Mouse (Mus musculus): ENCODE measurements around the gene Clec9a.

Clec9a gene

GRCm38 (mm10) chr6:129408562-129408961, at the start of gene Clec9a:
Gene Clec9a (plus strand): TSS chr6:129408862.
- DNase-seq = no peak

GRCm38 (mm10) chr6:129359515-129359914, 49.1 kb upstream of the Clec9a start:
- DNase-seq = no peak

DNA sequence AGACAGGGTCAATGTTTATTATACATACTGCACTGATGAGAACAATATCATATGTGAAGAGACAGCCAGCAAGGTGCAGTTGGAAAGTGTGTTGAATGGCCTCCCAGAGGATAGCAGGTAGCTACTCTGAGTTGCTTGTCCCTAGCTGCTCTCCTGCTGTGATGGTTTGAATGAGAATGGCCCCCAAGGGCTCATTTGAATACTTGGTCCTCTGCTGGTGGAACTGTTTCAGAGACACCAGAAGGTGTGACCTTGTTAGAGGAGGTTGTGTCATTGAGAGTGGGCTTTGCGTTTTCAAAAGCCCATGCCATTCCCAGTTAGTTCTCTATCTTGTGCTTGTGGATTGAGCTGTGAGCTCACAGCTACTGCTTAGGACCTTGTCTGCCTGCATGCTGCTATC, 44.7 kb upstream of the Clec9a start:
- no peak for DNase-seq

- DNase-seq = peak in 1 of 2 experiments; percentile 36
Observed at GRCm38 (mm10) chr6:129365959-129366359, 42.7 kb upstream of the Clec9a start.

DNA sequence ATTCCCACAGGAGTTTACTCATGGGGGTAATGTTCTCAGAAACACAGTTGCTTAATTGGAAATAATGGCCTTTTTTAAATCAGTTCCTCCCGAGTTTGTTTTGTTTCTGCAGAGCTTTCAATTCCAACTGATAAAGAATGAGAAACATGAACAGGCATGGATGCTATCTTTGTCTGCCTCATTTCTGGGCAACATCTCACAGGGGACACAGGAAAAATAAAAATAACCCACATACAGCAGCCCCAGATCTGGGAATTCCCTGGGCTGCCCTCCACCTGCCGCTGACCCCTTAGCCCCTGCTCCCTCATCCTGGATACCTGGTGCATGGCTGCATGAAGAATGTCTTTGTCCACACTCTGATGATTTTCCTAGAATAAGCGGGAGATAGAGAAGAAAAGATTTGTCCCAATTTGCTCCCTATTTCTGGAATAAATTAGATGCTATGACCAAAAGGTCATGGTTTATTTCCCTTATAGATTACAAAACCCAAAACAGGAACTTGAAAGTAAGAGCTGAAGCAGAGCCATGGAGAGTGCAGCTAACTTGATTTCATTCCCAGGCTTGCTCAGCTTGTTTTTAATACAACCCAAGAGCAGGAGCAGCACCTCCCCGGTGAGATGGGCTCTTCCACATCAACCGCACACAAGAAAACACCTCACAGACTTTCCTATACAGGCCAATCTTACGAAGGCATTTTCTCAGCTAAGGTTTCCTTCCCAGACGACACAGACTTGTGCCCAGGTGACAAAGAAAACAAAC, 39.1 kb upstream of the Clec9a start:
- no peak for DNase-seq

- no peak for DNase-seq
Observed at GRCm38 (mm10) chr6:129374937-129375471, 33.7 kb upstream of the Clec9a start.

DNA sequence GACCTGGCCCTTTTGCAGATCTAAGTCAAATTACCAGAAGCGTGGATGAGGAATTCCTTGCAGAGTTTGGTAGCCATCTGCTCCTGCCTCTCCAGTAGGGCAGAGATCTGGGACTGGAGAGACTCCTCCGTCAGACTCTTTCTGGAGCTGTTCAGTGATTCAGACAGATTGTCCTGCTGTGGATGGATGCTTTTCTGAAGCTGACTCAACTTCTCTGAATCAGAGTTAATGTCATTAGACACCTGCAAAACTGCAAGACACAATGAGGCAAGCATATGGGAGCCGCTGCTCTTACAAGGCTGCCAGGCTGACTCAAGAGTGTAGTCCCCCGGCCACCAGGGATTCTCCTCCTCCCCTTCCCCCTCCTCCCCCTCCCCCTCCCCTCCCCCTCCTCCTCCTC, 28.2 kb upstream of the Clec9a start:
- no peak for DNase-seq

DNA sequence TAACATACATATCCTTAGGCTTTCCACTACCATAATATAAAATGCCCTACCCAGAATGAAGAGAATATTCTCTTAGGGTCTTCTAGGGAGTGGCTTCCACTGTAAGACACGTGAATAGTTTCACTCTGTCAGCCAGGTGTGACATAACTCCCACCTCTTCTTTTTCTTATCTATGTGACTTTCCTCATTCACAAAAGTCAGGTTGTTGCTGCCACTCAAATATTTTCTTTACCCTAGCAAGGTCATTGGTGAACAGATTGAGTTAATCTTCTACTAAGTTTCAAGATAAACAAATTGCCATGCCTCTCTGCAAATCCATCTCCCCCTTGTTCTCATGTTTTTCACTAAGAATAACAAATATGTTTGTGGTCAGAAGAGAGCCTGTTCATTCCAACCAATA, 26.9 kb upstream of the Clec9a start:
- DNase-seq = no peak

DNA sequence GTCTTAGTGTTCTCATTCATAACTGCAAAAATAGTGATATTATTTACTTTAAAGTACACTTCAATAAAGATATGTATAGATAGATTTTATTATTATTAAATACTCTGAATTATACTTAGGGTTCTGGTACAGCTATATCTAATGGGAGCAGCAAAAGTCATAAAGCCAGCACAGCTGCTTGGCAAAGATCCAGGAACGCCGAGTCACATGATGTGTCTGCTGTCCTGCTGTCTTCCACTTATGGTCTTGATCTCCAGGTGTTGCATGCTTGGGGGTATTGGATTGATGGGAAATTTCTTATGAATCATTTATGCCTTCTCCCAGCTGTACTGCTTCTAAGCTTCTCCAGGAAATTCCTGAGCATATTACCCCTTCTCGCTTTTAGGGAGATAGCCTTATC, 25.2 kb upstream of the Clec9a start:
- no peak for DNase-seq

DNA sequence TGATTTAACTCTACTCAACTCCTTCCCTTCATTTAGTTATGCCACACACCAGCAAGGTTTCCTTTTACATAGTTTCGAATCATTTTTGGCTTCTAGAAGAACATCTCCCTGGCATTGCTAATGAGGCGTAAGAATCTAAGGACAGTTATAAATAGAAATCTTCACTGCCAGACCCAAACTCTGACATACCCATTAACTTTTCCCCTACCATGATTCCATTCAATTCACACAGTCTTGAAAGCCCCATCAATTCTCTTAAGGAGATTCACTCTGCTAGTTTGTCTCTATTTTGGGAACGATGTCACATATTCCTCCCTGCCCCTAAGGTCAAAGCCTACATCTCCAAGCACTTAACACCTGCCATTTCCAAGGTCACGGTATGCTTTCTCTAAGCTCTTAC, 23.7 kb upstream of the Clec9a start:
- no peak for DNase-seq

GRCm38 (mm10) chr6:129385774-129386173, 22.9 kb upstream of the Clec9a start, which contains the start of gene Clec12b:
Gene Clec12b (minus strand): TSS chr6:129385874.
- DNase-seq = no peak

DNA sequence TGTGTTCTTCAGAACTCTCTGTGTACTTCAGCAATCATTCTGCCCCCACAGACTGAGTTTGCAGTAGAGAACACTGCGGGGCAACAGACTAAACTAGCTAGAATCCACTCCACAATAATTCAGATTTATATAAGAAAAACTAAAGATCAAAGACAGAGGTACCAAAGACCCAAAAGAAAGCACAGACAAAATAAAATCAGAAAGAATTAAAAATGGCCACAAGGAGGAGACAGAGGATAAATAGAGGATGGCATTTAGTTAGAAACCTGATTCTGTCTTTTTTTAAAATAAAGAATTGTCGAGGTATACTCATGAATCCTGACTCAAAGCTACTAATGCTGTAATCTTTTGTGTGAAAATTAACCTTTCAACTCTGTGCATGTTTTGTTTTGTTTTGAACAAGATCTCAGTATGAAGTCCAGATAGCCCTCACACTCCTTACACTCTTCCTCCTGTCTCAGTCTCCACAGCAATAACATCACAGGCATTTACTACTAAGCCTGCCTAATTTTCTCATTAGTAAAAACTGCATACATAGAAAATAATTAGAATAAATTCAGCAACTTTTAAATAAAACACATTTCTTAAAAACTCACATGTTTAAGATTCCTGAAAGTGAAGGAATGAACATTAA, 15.5 kb upstream of the Clec9a start:
- no peak for DNase-seq

DNA sequence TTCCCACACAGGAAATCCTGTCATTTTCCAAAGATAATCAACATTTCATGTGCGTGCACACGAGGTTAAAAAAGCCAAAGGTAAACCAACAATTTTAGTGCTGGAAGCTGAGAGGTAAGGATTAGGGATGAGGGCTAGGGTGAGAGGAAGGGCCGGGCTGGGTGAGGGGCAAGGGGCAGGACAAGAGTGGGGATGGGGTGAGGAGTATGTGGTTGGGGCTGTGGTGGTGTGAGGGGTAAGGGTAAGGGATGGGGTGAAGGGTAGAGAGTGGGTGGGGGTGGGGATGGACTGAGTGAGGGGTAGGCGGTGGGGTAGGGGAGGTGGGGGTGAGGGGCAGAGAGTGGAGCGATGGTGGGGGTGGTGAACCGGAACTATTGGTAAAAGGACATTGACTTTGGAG, 14.9 kb upstream of the Clec9a start:
- DNase-seq = no peak

DNA sequence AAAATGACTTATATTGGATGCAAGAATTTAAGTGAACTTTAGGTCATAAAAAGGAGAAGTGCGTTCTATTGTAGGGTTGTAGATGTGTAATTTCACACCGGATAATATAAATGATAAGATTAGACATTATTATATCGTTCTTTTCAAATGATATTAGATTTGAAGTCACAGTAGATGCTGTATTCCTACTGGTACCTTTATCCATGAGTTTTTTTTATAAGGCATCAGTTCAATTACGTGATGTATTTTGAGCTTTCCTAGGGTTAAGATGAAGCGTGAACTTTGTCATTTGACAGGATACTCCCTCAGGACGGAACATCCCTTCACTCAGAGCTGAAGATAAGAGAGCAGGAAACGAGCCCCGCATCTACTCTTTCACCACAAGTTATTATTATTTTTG, 11.7 kb upstream of the Clec9a start, which contains the start of gene Clec1b:
Gene Clec1b (plus strand): TSS at position 301 of the 400 bp plus-strand sequence.
- no peak for DNase-seq

- peak; percentile 39 to 57 for DNase-seq
Observed at GRCm38 (mm10) chr6:129399945-129400344, 8.7 kb upstream of the Clec9a start.

DNA sequence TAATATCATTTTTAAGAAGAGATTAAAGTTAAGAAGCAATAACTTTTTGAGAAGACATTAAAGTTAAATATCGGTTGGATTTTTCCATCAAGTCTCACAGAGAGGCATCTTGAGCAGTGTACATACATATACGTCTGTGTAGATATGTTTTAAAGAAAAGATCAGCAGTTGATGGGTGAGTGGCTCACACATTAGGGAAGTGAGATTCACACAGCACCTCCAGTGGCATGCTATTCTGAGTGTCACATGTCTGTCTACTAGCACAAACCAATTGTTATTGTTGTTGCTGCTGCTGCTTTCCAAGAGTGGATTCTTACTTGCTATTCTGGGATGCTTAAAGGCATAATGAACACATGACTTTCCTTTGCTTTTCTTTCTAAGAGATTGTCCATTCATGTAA, 6.3 kb upstream of the Clec9a start:
- no peak for DNase-seq

- no peak for DNase-seq
Observed at GRCm38 (mm10) chr6:129403391-129403790, 5.3 kb upstream of the Clec9a start.

GRCm38 (mm10) chr6:129405999-129406398, 2.7 kb upstream of the Clec9a start:
- DNase-seq = no peak

GRCm38 (mm10) chr6:129407324-129407723, 1.3 kb upstream of the Clec9a start:
- DNase-seq = no peak

- no peak for DNase-seq
Observed at GRCm38 (mm10) chr6:129414177-129414576, 5.5 kb downstream of the Clec9a start.

DNA sequence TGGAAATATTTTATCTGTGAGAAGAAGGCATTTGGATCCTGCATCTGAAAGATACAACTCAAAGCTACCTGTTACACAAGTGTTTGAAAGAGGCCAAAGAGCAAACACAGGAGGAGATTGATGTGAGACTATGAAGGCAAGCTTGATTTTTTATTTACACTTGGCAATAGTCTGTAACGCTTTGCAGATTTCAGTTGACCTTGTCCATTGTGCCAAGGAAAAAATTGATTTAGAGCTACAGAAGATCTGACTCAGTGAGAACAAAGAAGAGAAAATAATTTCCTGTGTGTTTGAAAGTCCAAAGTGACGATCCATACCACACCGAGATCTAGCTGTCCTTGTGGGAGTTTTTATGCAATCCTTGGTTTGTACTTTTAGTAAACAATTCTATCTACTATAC, 13.6 kb downstream of the Clec9a start:
- no peak for DNase-seq

GRCm38 (mm10) chr6:129423040-129423733, 14.5 kb downstream of the Clec9a start:
- no peak for DNase-seq

DNA sequence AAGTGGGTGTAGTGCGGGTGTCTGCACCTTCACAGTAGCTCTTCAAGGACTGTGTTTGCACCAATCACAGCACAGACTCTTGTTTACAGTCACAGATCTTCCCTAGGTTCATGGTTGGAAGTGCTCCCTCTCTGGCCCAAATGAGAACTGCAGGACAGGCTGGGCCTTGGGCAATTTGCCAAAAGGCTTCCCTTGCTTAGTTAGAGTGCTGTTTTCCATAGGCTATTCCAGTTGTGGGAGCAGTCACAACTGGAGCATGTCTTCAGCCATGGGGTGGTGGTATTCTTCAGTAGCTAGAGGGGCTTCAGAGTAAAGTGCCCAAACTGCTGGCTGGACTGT, 15.0 kb downstream of the Clec9a start:
- peak; percentile 70 to 71 for DNase-seq

DNA sequence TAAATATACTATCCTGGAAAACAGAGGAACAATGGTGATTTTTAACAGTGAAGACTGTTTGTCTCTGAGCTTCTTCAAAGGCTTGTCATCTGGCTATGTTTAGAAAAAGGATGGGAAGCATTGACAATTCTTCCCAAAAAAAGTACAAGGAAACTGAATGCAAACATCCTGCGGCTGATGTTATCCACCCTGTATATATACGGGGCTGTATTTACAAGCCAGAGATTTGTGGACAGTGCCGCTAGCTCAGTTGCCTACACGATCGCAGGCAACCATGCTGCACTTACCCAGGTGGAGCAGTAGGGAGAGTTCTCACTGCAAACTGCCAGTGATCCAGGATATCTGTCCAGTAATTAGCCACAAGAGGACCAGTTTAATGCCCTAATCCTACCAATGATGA, 16.6 kb downstream of the Clec9a start:
- DNase-seq = peak; percentile 15 to 50
